Mouse (Mus musculus) midbrain, embryonic 14.5 days (tissue): ENCODE results near the gene Snx30. TPM values are rescaled to one million over a fixed set of nuclear protein-coding genes. Genes with fewer than 3 reads are reported as not detected.
A peak's percentile ranks its signal among the peaks of the same experiment; 100 is the strongest.

Source experiments
- ATAC-seq: fragments of 200-750 bp; cut with Nextera tagmentation; 2 replicates; pipeline ENCODE4 v1.8.0; 2017; ENCODE audit warnings: moderate number of reproducible peaks, moderate library complexity; ENCODE audit not compliant: low FRiP score, low TSS enrichment
- DNase-seq: peaks from one replicate; pipeline ENCODE4 v3.0.0-alpha.2; 2015
- H3K27ac ChIP-seq: fragments of 300-500 bp; sonication (generic); replicated peaks from 2 replicates; pipeline ENCODE4 v1.5.1; 2014; ENCODE audit warnings: mild to moderate bottlenecking, low read depth, low read length, moderate library complexity
- H3K27me3 ChIP-seq: fragments of 300-500 bp; sonication (generic); 2 replicates; pipeline ENCODE4 v1.6.1; 2014; ENCODE audit warnings: low read length, control low read depth, mixed read lengths; ENCODE audit not compliant: control insufficient read depth, insufficient read depth
- H3K36me3 ChIP-seq: fragments of 300-500 bp; sonication (generic); 2 replicates; pipeline ENCODE4 v1.6.1; 2014; ENCODE audit warnings: low read length, control low read depth; ENCODE audit not compliant: control insufficient read depth, insufficient read depth
- H3K4me1 ChIP-seq: fragments of 300-500 bp; sonication (generic); 2 replicates; pipeline ENCODE4 v1.6.1; 2014; ENCODE audit warnings: mild to moderate bottlenecking, antibody characterized with exemption, low read length, control low read depth; ENCODE audit not compliant: control insufficient read depth, insufficient read depth
- H3K4me2 ChIP-seq: fragments of 300-500 bp; sonication (generic); 2 replicates; pipeline ENCODE4 v1.6.1; 2014; ENCODE audit warnings: mild to moderate bottlenecking, low read length, moderate library complexity
- H3K4me3 ChIP-seq: fragments of 300-500 bp; sonication (generic); replicated peaks from 2 replicates; pipeline ENCODE4 v1.5.1; 2014; ENCODE audit warnings: low read depth, low read length
- H3K9ac ChIP-seq: fragments of 300-500 bp; sonication (generic); replicated peaks from 2 replicates; pipeline ENCODE4 v1.6.1; 2014; ENCODE audit warnings: mild to moderate bottlenecking, low read length, moderate library complexity
- H3K9me3 ChIP-seq: fragments of 300-500 bp; sonication (generic); 2 replicates; pipeline ENCODE4 v1.6.1; 2016; ENCODE audit warnings: low read length, control low read depth, mixed read lengths; ENCODE audit not compliant: control insufficient read depth
- WGBS: fragments of 180-500 bp; shearing (Covaris S2); extraction: QIAGEN DNeasy Blood & Tissue Kit; methylation state at CpG from one replicate; pipeline ENCODE4 v1.1.7; 2014; 5-methylcytosine and 5-hydroxymethylcytosine counted together
- polyA plus RNA-seq: library from polyadenylated mRNA; unstranded; fragments of >200 nt; fragmentation: Nextera tagmentation; extraction: Ambion mirVana; gene quantifications from 2 replicates; pipeline ENCODE4 v1.2.1, GENCODE M21; 2014

Gene Snx30
- polyA plus RNA-seq, 1 experiment from 2014 or later, result 22.7 TPM

DNA sequence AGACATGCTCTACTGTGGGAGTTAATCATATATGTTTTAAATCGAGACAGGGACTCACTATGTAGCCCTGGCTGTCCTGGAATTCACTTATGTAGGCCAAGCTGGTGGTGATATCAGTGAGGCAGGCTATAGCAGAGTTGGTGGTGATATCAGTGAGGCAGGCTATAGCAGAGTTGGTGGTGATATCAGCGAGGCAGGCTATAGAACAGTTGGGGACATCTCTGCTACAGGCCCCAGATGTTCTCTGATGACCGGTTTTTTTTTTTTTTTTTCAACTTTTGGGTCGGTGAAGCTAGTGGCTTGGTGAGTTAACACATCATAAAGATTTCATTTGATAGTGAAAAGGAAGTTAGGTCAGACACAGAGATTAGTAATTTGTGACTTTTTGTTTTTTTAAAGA lies 2.8 kb upstream of the Snx30 start:
- Histone ChIP-seq H3K9me3 (no peaks in the 10 kb centered on the region), H3K9ac (no peak overlapping the region), H3K27me3 (no peaks in the 10 kb centered on the region), H3K27ac (no peak overlapping the region), H3K4me1 (peaks cover 12% of the 10 kb centered on the region; the same call in 1 of the 2 replicates), H3K4me3 (no peak overlapping the region), H3K4me2 (no peak overlapping the region), H3K36me3 (no peaks in the 10 kb centered on the region)
- no peak for DNase-seq
- ATAC-seq, result no peak
- WGBS, result 80% methylated on average over 4 of the region's 4 CpGs

DNA sequence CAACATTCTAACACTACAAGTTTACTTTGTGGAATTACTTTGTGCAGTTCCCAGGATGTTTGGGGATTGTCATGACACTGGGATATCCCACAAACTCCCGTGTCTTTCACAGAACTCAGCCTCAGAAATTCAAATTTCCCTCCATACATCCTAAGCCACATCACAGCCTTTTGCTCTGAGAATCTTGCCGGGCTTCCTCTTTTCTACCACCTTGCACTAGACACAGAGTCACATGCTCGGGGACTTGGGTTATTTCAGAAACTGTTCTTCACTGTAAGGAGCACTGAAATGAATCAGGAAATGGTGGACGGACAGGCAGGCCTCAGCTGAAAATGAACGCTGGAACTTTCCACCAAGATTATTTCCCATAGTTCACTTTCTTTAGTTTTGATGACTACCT lies 2.3 kb upstream of the Snx30 start:
- Histone ChIP-seq H3K27ac (no peak overlapping the region), H3K9me3 (no peaks in the 10 kb centered on the region), H3K9ac (no peak overlapping the region), H3K36me3 (no peaks in the 10 kb centered on the region), H3K4me1 (peaks cover 14% of the 10 kb centered on the region; the same call in 1 of the 2 replicates), H3K4me2 (no peak overlapping the region), H3K4me3 (no peak overlapping the region), H3K27me3 (no peaks in the 10 kb centered on the region)
- WGBS, result 80% methylated on average over 5 of the region's 5 CpGs
- ATAC-seq (no peak), DNase-seq (no peak)

DNA sequence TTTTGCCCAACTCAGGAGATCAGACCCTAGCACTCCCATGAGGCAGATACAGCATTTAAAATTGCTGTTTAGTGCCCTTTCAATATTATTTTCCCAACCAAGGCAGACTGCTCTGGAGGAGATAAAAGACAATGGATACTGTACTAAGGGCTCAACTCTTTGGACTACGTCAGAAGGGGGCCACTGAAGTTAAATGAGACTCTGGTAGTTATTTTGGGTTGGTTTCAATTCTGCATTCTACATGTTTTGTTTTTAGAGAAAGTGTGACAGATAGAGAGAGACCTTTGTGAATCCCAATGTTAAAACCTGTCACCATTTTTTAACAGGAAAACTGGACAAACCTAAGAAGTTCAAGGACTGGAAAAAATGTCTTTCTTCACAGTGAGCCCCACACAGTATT lies 886 bp upstream of the Snx30 start:
- no peak overlapping the region for H3K27ac ChIP-seq
- H3K9ac ChIP-seq, result peak overlapping the region; percentile 86; the same call in 1 of the 2 replicates
- 76% methylated on average over 1 of the region's 1 CpGs for WGBS
- H3K4me1 ChIP-seq, result peaks cover 14% of the 10 kb centered on the region; the same call in 1 of the 2 replicates
- H3K36me3 ChIP-seq, result no peaks in the 10 kb centered on the region
- no peaks in the 10 kb centered on the region for H3K27me3 ChIP-seq
- peak overlapping the region; percentile 95 for H3K4me2 ChIP-seq
- no peaks in the 10 kb centered on the region for H3K9me3 ChIP-seq
- peak overlapping the region; percentile 90 for H3K4me3 ChIP-seq
- no peak for ATAC-seq
- no peak for DNase-seq

DNA sequence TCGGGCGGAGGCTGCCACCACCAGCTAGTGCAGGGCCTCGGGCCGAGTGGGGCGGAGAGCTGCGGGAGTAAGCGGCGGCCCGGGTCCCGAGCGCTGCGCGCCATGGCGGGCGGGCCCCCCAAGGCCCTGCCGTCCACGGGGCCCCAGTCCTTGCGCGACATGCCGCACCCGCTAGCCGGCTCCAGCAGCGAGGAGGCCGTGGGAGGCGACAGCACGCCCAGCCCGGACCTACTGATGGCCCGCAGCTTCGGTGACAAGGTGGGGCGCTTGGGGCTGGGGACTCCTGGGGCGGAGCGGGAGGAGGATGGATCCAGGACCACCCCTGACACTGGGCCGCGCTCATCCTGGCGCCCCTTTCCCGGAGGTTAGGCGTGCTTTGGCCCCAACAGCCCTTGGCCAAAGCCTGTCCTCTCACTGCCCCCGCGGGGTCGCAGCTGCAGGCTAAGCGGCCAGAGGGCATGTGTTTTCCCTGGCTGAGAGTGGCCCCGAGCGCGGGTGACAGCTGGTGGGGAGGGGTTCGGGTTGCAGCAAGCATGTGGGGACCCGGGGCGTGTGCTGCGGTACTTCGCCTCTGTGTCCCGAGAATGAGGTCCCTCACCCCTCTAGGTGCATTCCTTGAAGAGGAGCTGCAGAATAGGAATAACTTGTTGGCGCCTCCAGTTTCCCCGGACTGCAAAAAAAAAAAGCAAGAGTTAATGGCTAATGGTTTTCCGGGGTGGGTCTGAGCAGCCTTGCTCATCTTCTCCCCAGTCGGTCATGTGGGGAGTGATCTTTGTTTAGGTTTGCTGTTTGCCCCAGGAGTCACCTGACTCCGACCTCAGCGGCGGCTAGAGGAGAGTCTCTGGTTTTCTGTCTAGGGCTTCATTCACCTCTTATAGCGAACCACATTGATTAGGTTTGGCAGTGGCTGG lies 583 bp downstream of the Snx30 start:
- no peaks in the 10 kb centered on the region for H3K36me3 ChIP-seq
- DNase-seq, result peak; percentile 58
- WGBS, result under 1% methylated on average over 55 of the region's 58 CpGs

DNA sequence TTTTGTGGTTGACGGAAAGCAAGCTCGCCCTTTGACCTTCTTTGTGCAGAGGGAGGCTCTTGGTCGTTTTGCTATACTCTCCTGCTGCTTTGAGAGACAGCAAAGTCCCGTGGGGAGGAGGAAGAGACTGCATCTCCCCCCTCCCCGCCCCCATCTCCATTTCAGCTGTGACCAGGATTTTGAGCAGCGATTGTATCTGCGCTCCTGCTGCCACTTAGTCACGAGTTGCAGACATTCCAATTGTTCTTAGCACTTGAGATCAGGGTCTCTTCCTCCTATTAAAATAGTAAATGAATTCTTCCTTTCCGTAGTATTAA lies 1.2 kb downstream of the Snx30 start:
- H3K4me3 ChIP-seq, result peak overlapping the region; percentile 90
- peak overlapping the region; percentile 95 for H3K4me2 ChIP-seq
- no peaks in the 10 kb centered on the region for H3K27me3 ChIP-seq
- peak overlapping the region; percentile 82; the same call in 1 of the 2 replicates for H3K27ac ChIP-seq
- 1% methylated on average over 9 of the region's 9 CpGs for WGBS
- DNase-seq, result peak; percentile 49
- H3K4me1 ChIP-seq, result peaks cover 14% of the 10 kb centered on the region; the same call in 1 of the 2 replicates
- no peaks in the 10 kb centered on the region for H3K36me3 ChIP-seq
- no peak for ATAC-seq
- no peaks in the 10 kb centered on the region for H3K9me3 ChIP-seq
- H3K9ac ChIP-seq, result peak overlapping the region; percentile 86

More for the DNA sequence above, 583 bp downstream of the Snx30 start:
- H3K9ac ChIP-seq, result peak overlapping the region; percentile 86
- peak overlapping the region; percentile 95 for H3K4me2 ChIP-seq
- ATAC-seq, result peak; percentile 72
- H3K4me1 ChIP-seq, result peaks cover 14% of the 10 kb centered on the region; the same call in 1 of the 2 replicates
- no peaks in the 10 kb centered on the region for H3K9me3 ChIP-seq
- peak overlapping the region; percentile 82 for H3K27ac ChIP-seq
- no peaks in the 10 kb centered on the region for H3K27me3 ChIP-seq
- H3K4me3 ChIP-seq, result peak overlapping the region; percentile 90

DNA sequence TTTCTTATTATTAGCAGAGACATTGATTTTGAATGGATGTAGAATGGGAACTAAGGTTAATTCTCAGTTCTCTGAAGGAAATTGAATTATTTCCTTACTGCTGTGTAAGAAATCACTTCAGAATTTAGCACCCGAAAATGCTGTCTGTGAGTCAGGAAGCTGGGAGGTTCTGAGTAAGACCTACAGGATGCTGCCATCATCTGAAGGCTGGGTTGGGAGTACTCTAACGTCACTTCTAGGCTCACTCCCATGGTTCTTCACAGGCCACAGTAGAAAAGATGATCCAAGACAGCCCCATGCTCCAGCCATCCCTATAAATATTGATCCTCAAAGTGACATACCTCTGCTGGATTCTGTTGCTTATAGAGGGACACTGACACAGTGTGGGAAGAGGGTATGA lies 1.9 kb downstream of the Snx30 start:
- 64% methylated on average over 2 of the region's 2 CpGs for WGBS
- no peak overlapping the region for H3K9ac ChIP-seq
- H3K4me1 ChIP-seq, result peaks cover 14% of the 10 kb centered on the region; the same call in 1 of the 2 replicates
- no peaks in the 10 kb centered on the region for H3K9me3 ChIP-seq
- DNase-seq (no peak), ATAC-seq (no peak)
- peak overlapping the region; percentile 95 for H3K4me2 ChIP-seq
- no peaks in the 10 kb centered on the region for H3K36me3 ChIP-seq
- no peak overlapping the region for H3K27ac ChIP-seq
- peak overlapping the region; percentile 90 for H3K4me3 ChIP-seq
- H3K27me3 ChIP-seq, result no peaks in the 10 kb centered on the region

DNA sequence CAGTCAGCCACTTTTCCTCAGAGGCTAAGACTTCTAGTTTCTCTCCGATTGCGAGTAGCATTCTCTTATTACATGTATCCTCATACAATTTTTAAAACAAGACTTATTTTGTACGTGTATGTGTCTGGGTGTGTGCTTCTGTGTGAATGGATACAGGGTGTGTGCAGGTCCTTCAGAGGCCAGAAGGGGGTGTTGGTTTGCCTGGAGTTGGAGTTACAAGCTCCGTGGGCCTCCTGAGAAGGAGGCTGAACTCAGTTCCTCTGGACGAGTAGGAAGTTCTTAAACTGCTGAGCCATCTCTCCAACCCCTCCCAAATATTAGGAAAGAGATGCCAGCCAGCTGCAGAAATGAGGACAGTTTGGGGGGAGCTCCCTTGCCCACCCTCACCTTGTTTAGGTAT lies 2.8 kb downstream of the Snx30 start:
- DNase-seq, result no peak
- no peak overlapping the region for H3K4me3 ChIP-seq
- no peak overlapping the region for H3K9ac ChIP-seq
- H3K4me2 ChIP-seq, result no peak overlapping the region
- no peaks in the 10 kb centered on the region for H3K27me3 ChIP-seq
- 69% methylated on average over 5 of the region's 5 CpGs for WGBS
- peaks cover 14% of the 10 kb centered on the region; the same call in 1 of the 2 replicates for H3K4me1 ChIP-seq
- no peaks in the 10 kb centered on the region for H3K36me3 ChIP-seq
- no peak for ATAC-seq
- H3K27ac ChIP-seq, result no peak overlapping the region
- H3K9me3 ChIP-seq, result no peaks in the 10 kb centered on the region

DNA sequence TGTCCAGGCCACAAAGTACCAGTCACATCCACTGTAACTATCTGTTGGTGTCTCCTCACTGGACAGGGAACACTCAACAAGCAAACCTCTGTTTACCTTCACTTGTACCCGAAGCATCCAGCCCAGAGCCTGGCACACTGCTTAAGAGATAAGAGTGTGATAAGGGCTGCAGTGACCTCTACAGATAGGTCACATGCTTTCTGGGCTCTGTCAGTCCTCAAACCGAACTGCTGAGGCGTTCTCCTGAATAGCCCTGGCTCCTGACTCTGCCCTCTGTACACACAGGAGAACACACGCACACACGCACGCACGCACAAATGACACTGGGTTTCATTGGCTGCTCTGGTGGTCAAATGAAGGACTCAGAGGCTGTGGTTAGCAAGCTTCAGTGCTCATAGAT lies 8.5 kb downstream of the Snx30 start:
- no peak for ATAC-seq
- no peak overlapping the region for H3K4me2 ChIP-seq
- H3K9me3 ChIP-seq, result no peaks in the 10 kb centered on the region
- H3K4me1 ChIP-seq, result peaks cover 5% of the 10 kb centered on the region; the same call in 1 of the 2 replicates
- H3K4me3 ChIP-seq, result no peak overlapping the region
- 84% methylated on average over 7 of the region's 7 CpGs for WGBS
- H3K9ac ChIP-seq, result no peak overlapping the region
- no peaks in the 10 kb centered on the region for H3K27me3 ChIP-seq
- no peaks in the 10 kb centered on the region for H3K36me3 ChIP-seq
- H3K27ac ChIP-seq, result no peak overlapping the region
- DNase-seq, result no peak
